Mouse (Mus musculus) embryonic stem cell, embryonic (primary cell): ENCODE measurements at regions not wholly inside any gene's neighbourhood (a gene's known extent, or its start where the extent isn't known, plus 50 kb on each side); places are given as distances from the start of the nearest gene placed in this dataset.
"Not testable (repeated sequence)": the region's sequence is repeated elsewhere in the genome, so short reads cannot be mapped to it uniquely, and the experiment has no call there.

Experiments
- CTCF ChIA-PET, 4 experiments: fragments of 300-600 bp in 2 of 4; fragments of 350-600 bp in 2 of 4; sonication (Branson Sonifier 250); formaldehyde crosslinking; loops; one replicate each; lab custom pipeline; 2022; ENCODE audit warnings: inconsistent platforms in 2 of 4; lab: Charles Lee
- POLR2A ChIA-PET, 4 experiments: fragments of 300-600 bp in 2 of 4; fragments of 350-600 bp in 2 of 4; sonication (Branson Sonifier 250); formaldehyde crosslinking; loops; one replicate each; lab custom pipeline; 2022; ENCODE audit warnings: antibody characterized with exemption in 4 of 4, inconsistent platforms in 1 of 4; lab: Charles Lee

GRCm38 (mm10) chr4:7961521-7962172 lies 277.2 kb downstream of the Car8 start:
- POLR2A ChIA-PET, result no interaction called here
- CTCF ChIA-PET, result interaction anchor here in 2 of 4 experiments (0.6 to 0.7 kb wide), 2 partner anchors 120 to 367 kb away, joined by 3 to 5 read pairs; no protein-coding TSS in a partner anchor

GRCm38 (mm10) chr4:7960335-7960734 lies 278.5 kb downstream of the Car8 start:
- ChIA-PET POLR2A (no interaction called here), CTCF (interaction anchor here in 1 of 4 experiments (0.6 to 0.7 kb wide), 2 partner anchors 25 to 28 kb away, joined by 3 read pairs; no protein-coding TSS in a partner anchor)

DNA sequence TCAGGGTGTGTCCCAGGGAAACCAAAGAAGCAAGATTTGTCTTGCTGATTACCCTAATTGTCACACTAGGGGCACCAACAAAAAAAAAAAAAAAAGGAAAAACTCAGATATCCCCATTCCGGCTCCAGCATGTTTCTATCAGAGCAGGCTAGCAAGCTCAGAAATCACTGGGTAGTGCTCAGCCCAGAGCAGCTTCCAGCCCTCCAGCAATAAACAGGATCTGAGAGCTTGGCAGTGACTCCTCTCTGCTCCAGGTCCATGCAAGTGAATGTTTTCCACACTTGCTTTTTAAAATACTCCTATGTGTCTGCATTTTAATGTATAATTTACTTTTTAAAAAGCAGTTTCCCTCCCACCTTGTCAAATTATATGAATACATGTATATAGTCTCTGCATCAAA lies 290.8 kb downstream of the Car8 start:
- ChIA-PET POLR2A (no interaction called here), CTCF (no interaction called here)

DNA sequence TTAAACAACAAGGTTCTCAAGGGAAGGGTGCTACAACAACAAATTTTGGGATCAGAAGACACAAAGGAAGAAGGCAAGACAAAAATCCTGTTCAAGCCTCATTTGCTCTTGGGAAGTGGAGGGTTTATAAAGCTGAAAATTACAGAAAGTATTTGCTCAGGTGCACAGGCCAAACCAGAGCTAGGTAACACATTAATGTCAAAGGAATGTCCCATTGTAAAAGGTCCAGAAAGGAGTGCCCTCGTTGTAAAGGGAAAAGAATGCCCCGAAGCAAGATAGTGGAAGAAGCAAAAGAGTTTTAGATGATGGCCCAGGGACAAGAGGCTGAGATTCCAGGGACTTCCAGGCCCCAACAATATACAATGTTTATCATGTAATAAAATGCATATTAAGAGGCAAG lies 317.3 kb downstream of the Car8 start:
- ChIA-PET POLR2A (no interaction called here), CTCF (no interaction called here)

GRCm38 (mm10) chr4:7913191-7913590 lies 325.6 kb downstream of the Car8 start:
- ChIA-PET POLR2A (no interaction called here), CTCF (no interaction called here)

- POLR2A ChIA-PET, result no interaction called here
Observed at GRCm38 (mm10) chr4:7912675-7913074, 326.2 kb downstream of the Car8 start.

DNA sequence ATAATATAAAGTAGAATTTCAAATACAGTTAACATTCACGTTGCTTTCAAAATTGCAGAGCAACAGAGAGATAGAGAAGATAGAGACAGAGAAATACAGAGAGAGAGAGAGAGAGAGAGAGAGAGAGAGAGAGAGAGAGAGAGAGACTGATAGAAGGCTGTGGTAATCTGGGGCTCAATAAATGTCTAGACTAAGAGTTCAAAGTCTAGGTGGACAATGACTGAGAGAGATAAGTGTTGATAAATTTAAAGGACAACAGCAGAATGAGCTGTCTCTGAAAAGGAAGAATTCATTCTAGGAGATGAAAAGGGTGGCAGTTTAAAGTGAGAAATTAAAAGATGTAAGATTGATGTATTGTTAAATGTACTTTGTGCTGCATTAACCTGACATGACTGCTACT lies 335.7 kb downstream of the Car8 start:
- POLR2A ChIA-PET, result interaction anchor here in 2 of 4 experiments (0.5 to 0.6 kb wide), 2 partner anchors 770 to 1997 kb away, joined by 5 to 6 read pairs; no protein-coding TSS in a partner anchor
- CTCF ChIA-PET, result interaction anchor here in 1 of 4 experiments (0.7 kb wide), 1 partner anchor 39 kb away, joined by 3 read pairs; no protein-coding TSS in a partner anchor

More at GRCm38 (mm10) chr4:7912675-7913074, 326.2 kb downstream of the Car8 start:
- CTCF ChIA-PET, result no interaction called here

DNA sequence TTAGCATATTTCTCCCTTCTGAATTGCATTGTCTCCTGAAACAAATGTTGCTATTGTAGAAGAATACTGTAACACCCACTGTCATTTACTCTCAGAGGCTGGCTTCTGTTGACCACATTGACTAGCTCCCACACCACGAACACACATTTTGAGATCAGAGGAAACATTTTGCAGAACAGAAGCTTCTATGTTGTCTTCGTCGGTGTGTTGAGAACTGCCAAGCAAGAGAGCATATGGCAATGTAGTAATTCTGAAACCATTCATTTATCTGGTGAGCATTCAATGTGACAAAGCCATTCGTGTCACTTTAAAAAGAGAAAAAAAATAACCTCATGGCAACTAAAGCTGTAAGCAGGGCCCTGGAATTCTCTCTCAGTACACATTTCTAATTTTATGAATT lies 343.9 kb downstream of the Car8 start:
- POLR2A ChIA-PET, result no interaction called here
- CTCF ChIA-PET, result no interaction called here

DNA sequence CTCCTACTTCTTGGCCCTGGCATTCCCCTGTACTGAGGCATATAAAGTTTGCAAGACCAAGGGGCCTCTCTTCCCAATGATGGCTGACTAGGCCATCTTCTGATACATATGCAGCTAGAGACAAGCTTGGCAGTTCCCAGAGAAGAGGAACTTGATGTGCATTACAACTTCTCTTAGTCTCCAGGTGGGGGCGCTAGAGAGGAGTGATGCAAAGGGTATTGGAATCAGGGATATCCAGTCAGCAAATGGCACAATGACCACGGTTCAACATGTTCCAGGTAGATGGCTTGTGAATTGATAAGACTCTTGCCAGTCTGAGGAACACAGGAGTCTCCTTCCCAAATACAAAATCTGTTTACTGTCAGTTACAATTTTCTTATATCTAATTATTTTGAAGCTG lies 347.7 kb downstream of the Car8 start:
- POLR2A ChIA-PET, result no interaction called here

GRCm38 (mm10) chr4:7854518-7854917 lies 384.3 kb downstream of the Car8 start:
- CTCF ChIA-PET, result interaction anchor here in 1 of 4 experiments (0.7 kb wide), 1 partner anchor 1878 kb away, joined by 6 read pairs; no protein-coding TSS in a partner anchor
- POLR2A ChIA-PET, result interaction anchor here in 1 of 4 experiments (0.7 kb wide), 1 partner anchor 362 kb away, joined by 3 read pairs; no protein-coding TSS in a partner anchor

More for the DNA sequence above, 347.7 kb downstream of the Car8 start:
- CTCF ChIA-PET, result interaction anchor here in 1 of 4 experiments (1.0 kb wide), 1 partner anchor 194 kb away, joined by 3 read pairs; no protein-coding TSS in a partner anchor

DNA sequence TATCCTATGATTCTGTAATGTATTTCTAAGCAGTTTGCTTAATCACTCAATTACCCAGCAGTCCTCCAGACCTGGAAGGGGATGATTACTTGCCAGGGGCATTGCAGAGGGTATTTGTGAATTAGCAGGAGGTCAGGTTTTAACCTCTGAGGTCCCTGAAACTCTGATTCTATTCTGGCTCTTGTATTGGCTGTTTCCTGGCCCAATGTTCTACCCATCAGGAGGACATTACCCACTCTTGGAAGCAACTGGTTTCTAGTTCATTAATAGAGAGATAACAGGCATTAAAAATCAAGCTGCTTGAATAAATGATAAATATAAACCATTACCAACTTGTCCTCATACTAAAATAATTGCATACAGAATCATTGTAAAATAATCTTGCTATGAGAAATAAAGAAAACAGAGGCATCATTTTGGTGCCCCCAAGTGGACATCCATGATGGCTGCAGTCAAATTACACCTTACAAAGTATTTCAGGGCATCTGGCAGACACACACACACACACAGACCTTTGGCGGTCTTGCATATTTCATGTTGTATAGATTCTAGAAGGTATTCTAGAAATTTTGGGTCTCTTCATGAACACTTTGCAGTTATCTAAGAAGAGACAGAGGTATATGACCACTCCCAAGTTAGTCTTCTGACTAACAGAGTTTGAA lies 385.6 kb downstream of the Car8 start:
- ChIA-PET CTCF (no interaction called here), POLR2A (no interaction called here)

DNA sequence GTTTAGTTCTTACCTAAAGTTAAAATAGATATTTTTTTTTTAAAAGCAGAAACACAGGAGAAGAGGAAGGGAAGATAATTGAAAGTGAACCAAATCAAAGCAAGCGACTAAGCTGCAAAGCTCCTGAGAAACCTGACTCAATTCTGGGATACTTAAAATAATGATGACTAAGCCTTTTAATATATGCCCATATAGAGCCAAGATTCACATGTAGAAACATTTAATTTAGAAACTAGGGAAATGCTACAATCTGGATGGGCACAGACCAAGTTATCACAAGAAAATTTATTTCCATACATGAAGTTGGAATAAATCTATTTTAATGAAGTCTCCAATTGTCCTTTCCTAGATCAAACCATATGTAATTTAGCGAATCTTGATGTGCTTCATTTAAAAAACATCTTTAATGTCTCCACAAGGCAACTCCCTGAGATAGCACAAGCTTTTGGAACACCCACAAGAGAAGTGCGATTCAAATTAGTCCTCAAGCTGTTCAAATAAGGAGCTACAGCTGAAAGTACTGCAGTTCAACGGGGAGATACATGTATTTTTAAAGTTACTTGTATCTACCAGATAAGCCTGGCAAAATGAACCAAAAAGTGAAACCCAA lies 386.7 kb downstream of the Car8 start:
- CTCF ChIA-PET, result no interaction called here

GRCm38 (mm10) chr4:7847411-7847810 lies 391.4 kb downstream of the Car8 start:
- CTCF ChIA-PET, result no interaction called here
- POLR2A ChIA-PET, result no interaction called here

More for the DNA sequence above, 386.7 kb downstream of the Car8 start:
- POLR2A ChIA-PET, result no interaction called here

- ChIA-PET POLR2A (no interaction called here), CTCF (no interaction called here)
Observed at GRCm38 (mm10) chr4:7829126-7829525, 409.7 kb downstream of the Car8 start.

GRCm38 (mm10) chr4:7819847-7820246 lies 419.0 kb downstream of the Car8 start:
- ChIA-PET POLR2A (no interaction called here), CTCF (no interaction called here)

DNA sequence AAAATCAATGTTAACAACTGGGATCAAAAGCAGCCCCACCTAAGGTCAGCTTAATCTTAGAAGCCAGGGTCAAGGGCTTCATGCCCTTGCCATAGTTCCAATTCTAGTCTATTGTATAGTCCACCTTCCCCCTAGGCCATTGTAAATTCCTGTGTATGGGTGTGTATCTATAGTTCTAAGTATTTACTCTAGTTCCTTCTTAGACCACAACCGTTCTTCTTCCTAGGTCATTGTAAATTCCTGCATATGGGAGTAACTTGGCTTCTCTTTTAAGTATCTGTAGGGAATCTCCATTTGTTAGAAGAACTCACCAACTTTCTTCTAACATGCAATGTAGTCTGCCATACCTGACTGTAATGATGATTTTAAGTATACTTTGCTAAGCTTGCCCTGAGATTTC lies 461.1 kb downstream of the Car8 start:
- POLR2A ChIA-PET, CTCF ChIA-PET: not testable (repeated sequence)

DNA sequence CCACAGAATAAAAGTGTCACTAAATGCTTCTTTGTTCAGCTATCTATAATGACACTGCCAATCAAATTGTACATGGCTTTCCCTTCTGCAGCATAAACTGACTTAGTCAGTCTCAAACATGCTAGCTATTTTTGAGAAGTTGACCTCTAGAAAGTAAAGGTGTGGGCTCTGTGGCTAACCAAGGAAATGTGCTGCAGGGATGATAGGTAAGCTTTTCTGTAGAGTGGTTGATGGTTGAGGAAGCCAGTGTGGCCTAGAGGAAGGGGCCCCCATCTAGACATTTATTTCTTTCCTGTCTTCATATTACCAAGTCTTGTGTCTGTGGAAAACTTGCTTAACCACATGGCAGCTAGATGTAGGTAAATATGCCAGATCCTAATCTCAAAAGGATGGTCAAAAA lies 483.4 kb downstream of the Car8 start:
- CTCF ChIA-PET, result no interaction called here
- POLR2A ChIA-PET, result no interaction called here

GRCm38 (mm10) chr4:7753931-7754330 lies 484.9 kb downstream of the Car8 start:
- ChIA-PET POLR2A (no interaction called here), CTCF (no interaction called here)

DNA sequence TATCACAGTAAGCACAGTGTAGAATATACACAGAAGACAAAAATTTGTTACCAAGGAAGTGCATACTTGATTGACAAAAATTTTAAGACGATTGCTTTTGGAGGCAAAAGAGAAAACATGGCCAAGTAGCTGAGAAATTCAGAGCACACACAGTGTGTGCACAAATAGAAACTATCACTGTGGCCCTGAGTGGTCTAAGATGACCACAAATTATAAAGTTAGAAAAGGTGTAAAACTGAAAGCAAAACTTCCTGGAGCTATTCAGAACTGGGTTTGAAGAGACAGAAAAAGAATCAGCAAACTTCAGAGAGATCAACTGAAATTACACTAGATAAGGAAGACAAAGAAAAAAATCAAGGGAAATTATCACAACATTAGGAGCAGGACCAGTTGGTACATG lies 487.6 kb downstream of the Car8 start:
- ChIA-PET POLR2A (no interaction called here), CTCF (no interaction called here)

DNA sequence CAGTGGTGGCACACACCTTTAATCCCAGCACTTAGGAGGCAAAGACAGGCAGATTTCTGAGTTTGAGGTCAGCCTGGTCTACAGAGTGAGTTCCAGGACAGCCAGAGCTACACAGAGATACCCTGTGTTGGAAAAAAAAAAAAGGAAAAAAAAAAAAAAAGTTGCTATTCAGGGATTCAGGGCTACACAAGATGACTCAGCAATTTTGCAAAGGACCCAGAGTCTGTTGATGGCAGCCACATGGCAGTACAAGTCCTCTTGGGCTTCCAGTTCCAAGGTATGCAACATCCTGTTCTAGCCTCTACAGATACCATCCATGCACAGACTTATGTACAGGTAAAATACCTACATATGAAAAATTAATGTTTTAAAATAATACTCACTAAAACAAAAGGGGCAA lies 515.9 kb downstream of the Car8 start:
- POLR2A ChIA-PET, result no interaction called here
- CTCF ChIA-PET, result no interaction called here
